Mouse (Mus musculus) skeletal muscle tissue, adult 2 months (tissue): ENCODE data around the gene Kdm1b.

Experiments used
- DNase-seq: peaks from one replicate; pipeline ENCODE4 v3.0.0-alpha.2; 2012; ENCODE audit warnings: low read depth, low spot score

Kdm1b gene

GRCm38 (mm10) chr13:47062756-47063155, 19.5 kb downstream of the Kdm1b start:
- no peak for DNase-seq

DNA sequence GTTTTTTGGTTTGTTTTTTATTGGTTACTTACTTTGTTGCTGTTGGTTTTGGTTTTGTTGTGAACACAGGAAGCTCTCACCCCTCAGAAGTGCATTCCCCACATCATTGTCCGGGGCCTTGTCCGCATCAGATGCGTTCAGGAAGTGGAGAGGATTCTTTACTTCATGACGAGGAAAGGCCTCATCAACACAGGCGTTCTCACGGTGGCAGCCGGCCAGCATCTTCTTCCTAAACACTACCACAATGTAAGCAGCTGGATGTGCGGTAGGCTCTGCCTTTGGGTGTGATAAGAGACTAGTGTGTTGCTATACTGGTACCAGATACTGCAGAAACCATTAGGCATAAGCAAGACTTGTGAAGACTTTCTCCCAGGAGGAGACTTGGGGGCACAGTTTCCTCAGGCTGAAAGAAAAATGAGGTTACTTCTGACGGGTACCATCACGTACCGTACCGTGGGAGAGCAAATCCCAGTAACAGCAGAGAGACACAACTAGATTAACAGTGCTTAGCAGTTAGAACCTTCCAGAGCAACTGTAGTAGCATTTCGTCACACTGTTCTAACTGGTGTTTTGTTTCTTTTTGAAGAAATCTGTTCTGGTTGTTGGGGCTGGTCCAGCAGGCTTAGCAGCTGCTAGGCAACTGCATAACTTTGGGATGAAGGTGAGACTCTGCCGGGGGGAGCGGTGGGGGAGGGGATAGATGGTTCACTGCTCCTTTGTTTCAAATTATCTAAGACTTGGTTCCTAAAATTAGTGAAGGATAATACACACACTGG, 20.9 kb downstream of the Kdm1b start:
- DNase-seq, result no peak

- no peak for DNase-seq
These were observed 23.2 kb downstream of the Kdm1b start for GRCm38 (mm10) chr13:47066516-47066915.

DNA sequence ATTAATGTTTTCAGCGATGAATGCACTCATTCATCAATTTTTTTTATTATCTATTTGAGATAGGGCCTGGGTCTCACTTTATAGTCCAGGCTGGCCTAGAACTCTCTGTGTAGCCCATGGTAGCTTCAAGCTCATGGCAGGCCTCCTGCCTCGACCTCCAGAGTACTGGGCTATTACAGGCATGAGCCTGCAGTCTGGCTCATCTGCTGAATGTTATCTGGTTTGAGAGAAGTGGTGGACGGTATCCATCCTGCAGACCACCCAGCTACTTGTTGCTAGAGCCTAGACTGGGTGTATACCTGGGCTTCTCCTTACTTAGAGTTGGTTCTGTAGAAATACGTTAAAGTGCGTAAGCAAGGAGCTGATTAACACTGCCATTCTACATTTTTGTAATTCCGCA, 23.7 kb downstream of the Kdm1b start:
- DNase-seq, result no peak

GRCm38 (mm10) chr13:47070329-47071080, 27.2 kb downstream of the Kdm1b start:
- DNase-seq, result no peak

DNA sequence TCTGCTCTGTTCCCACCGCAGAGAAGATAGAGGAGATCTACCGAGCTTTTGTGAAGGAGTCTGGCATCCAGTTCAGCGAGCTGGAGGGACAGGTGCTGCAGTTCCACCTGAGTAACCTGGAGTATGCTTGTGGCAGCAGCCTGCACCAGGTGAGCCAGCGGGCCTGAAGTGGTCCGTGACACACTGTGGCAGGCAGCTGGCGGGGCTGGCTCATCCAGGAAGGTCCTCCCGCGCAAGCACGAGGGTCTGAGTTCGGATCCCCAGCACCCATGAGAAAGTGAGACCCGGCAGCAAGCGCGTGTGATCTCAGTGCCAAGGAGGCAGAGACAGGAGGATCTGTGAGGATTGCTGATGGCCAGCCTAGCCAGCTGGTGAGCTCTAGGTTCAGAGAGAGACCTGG, 28.6 kb downstream of the Kdm1b start:
- no peak for DNase-seq

DNA sequence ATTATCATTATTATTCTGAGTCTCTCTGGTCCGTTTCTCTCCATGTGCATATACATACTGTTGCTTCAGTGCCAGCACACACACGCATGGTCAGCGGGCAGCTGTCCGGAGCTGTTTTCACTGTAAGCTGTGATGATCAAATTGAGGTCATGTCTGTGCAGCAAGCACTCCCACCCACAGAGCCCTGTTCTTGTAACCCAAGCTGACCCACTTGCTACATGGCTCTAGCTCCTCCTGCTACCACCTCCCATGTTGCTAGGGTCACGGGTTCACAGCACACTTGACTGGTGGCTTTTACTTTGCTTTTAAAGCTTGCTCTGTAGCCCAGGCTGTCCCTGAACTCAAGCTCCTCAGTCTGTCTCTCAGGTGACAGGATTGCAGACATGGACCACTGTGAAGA, 29.2 kb downstream of the Kdm1b start:
- no peak for DNase-seq

DNA sequence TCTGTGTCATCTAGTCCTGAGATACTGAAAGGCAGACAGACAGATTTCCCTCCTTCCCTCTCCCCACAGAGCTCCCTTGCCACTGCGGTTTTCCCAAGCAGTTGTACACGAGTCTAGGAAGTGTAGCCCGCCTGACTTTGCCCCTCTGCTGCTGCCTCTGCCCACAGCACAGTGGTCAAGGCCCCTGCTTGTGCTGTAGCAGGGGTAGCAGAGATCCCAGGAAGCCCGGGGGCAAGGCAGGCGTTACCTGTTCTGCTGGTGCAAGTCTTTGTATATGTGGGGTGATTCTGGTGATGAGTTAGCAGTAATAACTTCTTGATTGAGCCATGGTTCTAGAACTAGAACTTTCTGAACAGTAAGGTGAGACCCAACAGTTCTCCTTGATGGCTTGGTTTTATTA, 32.9 kb downstream of the Kdm1b start:
- DNase-seq, result no peak

DNA sequence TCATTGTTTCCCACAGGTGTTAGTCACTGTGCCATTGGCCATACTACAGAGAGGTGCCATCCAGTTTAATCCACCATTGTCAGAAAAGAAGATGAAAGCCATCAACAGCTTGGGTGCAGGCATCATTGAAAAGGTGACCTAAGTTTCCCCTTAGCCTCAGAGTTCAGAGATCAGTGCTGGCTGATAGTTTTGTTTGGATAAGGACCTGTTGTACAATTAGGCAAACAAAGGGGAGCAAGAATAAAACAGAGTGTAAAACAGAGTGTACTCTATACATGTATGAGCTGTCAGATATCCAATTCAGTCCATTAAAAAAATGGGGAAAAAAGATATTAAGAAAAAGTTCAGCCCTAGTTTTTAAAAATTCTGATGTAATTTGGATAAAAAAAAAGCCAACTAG, 34.1 kb downstream of the Kdm1b start:
- DNase-seq, result no peak

DNA sequence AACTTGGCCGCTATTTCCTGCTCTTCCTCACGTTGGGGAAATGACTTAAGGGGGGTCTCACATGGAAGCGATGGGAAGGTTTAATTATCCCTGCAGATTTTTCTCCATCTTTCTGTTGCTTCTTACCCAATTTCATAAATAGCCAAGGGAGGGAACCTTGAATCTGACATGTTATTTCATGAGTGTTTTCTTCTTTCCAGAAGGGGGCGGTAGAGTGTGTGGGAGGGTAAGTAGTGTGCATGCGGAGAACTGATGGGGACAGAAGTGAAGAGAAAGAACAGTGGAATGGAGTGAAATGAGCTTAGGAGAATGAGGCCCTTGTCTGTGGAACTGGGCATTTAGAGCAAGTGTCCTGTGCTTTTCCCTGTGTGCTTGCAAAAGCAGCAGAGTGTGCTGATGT, 35.5 kb downstream of the Kdm1b start:
- DNase-seq, result no peak

GRCm38 (mm10) chr13:47080905-47081505, 37.7 kb downstream of the Kdm1b start:
- no peak for DNase-seq

DNA sequence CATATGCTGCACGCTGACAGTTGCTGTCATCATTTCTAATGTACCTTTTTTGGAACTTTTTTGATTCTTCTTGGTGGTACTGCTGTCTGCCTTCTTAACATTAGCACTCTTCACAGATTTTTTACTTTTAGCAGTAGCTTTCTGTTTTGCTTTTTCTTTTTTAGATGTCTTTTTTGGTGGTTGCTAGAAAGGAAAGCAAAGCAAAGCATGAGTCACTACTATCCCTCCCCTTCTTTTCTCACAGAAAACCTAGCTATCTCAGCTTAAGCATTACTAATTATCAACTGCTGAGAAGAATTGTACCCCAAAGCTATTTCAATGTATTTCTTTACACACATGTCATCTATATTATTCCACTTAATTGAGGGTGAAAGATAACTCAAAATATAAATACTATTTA, 45.1 kb downstream of the Kdm1b start:
- no peak for DNase-seq

- DNase-seq, result no peak
These were observed 46.0 kb downstream of the Kdm1b start for GRCm38 (mm10) chr13:47089271-47089670.

DNA sequence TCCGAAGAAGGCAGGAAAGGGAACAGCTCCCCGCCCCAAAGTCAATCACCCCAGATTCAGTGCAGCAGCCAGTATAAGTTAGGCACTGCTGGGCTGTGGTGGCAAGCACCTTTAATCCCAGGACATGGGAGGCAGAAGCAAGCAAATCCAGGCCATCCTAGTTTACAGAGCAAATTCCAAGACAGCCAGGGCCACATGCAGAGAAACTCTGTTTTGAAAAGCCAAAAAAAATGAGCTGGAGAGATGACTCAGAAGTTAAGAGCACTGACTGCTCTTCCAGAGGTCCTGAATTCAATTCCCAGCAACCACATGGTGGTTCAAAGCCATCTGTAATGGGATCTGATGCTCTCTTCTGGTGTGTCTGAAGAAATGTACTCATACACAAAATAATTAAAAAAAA, 50.5 kb downstream of the Kdm1b start:
- no peak for DNase-seq

DNA sequence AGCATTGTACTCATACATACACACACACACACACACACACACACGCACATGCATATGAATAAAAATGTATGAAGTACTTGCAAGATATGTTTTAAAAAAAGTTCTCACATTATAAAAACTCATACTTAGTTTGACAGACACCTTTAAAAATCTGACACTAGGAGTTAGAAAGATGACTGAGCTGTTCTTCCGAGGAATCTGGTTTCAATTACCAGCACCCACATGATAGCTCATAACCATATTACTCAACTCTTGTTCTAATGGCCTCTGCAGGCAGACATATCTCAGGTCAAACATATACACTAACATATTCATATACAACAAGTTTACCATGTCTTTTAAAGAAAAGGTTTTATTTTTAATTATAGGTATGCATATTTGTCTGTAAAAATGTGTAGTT, 53.3 kb downstream of the Kdm1b start:
- peak; percentile 10 for DNase-seq

DNA sequence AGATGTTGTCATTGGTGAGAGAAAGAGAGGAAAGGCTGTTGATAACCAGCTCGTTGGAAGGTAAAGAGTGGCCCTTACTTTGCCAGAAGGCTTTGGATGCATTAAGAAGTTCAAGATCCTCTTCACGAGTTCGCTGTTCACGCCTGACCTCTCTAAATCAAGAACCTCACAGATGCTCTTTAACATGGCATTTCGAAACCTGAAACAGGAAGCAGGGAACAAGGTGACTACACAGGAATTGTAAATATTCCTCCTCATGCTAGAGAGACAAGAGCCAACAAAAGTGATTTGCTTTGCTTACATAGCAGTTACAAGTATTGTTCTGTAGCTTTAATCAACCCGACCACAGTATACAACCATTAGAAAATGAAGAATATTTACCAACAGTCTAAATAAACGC, 56.0 kb downstream of the Kdm1b start:
- no peak for DNase-seq

DNA sequence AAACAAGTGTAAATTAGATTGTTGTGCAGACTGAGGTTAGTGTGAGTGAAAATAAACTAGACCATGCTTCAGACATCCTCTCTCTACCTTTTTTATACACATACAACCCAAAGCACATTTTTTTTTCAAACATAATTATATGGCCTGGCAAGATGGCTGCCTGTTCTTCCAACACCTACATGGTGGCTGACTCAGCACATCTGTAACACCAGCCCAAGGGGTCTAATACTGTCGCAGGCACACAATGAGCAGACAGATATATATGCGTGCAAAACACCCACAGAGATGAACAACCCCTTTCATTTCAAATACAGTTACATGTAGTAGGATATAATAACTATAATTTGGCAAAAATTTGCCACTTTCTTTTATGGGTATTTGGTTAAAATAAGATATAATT, 57.3 kb downstream of the Kdm1b start:
- no peak for DNase-seq

- no peak for DNase-seq
These were observed 60.8 kb downstream of the Kdm1b start for GRCm38 (mm10) chr13:47104146-47104545.

- DNase-seq, result no peak
These were observed 61.7 kb downstream of the Kdm1b start for GRCm38 (mm10) chr13:47104856-47105541.

DNA sequence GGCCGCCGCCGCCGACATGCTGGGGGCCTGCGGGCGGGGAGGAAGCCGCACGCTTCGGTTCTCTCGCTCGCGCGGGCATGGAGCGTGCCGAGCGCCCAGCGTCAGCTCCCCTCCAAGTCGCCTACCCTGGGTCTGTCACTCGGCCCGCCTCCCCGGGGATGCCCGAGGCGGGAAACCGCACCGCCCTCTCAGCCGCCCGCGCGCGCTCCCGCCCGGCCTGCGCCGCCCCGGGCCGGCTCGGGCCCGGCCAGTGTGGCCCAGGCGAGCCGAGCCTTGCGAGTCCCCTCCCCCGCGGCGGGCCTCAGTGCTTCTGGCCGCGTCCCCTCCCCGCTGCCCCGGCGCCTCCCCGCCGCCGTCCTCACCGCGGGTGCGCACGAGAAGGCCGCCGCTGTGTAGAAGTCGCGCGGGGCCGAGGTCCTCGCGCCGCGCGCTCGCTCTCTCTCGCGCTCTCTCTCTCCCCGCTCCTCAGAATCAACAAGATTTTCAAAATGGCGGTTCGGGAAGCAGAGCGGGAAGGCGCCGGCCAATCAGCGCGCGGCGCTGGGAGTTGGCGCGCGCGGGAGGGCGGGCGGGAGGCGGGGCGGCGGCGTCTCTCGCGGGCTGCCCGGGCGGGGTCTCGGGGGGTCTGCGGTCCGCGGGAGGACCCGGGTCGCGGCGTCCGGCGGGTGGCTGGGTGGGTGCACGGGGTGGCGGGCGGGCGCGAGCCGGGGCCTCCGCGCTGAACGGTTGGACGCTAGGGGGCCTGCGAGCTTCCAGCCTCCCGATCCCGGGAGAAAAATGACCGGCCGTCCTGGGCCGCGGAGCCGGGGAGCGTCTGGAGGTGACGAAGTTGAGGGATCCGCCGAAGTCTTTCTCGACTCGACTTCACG, 62.6 kb downstream of the Kdm1b start, which contains the start of gene Dek:
TSS of gene Dek (minus strand) at position 491 of the 869 bp plus-strand sequence.
- peak; percentile 68 for DNase-seq

- no peak for DNase-seq
These were observed 63.2 kb downstream of the Kdm1b start for GRCm38 (mm10) chr13:47106580-47106888.
